In genomic region chr8:46482771-46483170, GRCm38 (mm10) we compare ENCODE assay signal across 26 mouse cellular contexts. TPM values are rescaled to one million over a fixed set of nuclear protein-coding genes. Genes with fewer than 3 reads are reported as not detected.
DNase-seq lines count a peak whose midpoint lies in the region; ATAC-seq and TF ChIP-seq lines count a peak whose summit lies in the region.
"Had no signal": no experiment of that assay in that cellular context is flagged by ENCODE, and none has a peak within 500 bp of the region (broad histone marks: within the 10 kb centered on the region; RNA-seq: fewer than 3 reads in every experiment).

No protein-coding gene starts in this region.

- ATAC-seq in kidney, embryonic 14.5 days (ENCODE audit: low FRiP score, low TSS enrichment): no peak
- no peak for ATAC-seq in liver, postnatal 0 days
- ATAC-seq in liver, embryonic 12.5 days: no peak
- ATAC-seq: Patski had no signal

- no peak overlapping the region for H3K9ac ChIP-seq in kidney, embryonic 14.5 days (ENCODE audit: low read depth, low read length)
- no peak overlapping the region for H3K9ac ChIP-seq in liver, postnatal 0 days (replicated peaks)
- H3K9ac ChIP-seq in liver, embryonic 12.5 days: no peak overlapping the region
- H3K9ac ChIP-seq: forebrain, embryonic 12.5 days; heart, embryonic 15.5 days; hindbrain, embryonic 13.5 days; limb, embryonic 12.5 days; liver, embryonic 14.5 days; lung, embryonic 15.5 days; midbrain, embryonic 12.5 days; neural tube, embryonic 12.5 days had no signal

- TF ChIP-seq POLR2A in kidney, adult 2 months (IDR thresholded peaks at IDR 0.05; ENCODE audit: low read depth, low read length): no peak

- H3K27ac ChIP-seq in kidney, adult 2 months (ENCODE audit: insufficient read depth, low read depth, low read length): no peak overlapping the region
- no peak overlapping the region for H3K27ac ChIP-seq in kidney, embryonic 14.5 days (ENCODE audit: low read depth, low read length)
- peak overlapping the region; percentile 91 for H3K27ac ChIP-seq in liver, postnatal 0 days (ENCODE audit: low read depth)
- no peak overlapping the region for H3K27ac ChIP-seq in liver, embryonic 12.5 days
- H3K27ac ChIP-seq: forebrain, embryonic 12.5 days; heart, embryonic 15.5 days; hindbrain, embryonic 13.5 days; limb, embryonic 12.5 days; liver, embryonic 14.5 days; lung, embryonic 15.5 days; midbrain, embryonic 12.5 days; neural tube, embryonic 12.5 days had no signal

- H3K9me3 ChIP-seq in kidney, embryonic 14.5 days (ENCODE audit: control insufficient read depth, low read length): no peaks in the 10 kb centered on the region
- no peaks in the 10 kb centered on the region for H3K9me3 ChIP-seq in liver, postnatal 0 days (ENCODE audit: low read length)
- no peaks in the 10 kb centered on the region for H3K9me3 ChIP-seq in liver, embryonic 12.5 days (replicated peaks)
- H3K9me3 ChIP-seq: forebrain, embryonic 12.5 days; heart, embryonic 15.5 days; hindbrain, embryonic 13.5 days; limb, embryonic 12.5 days; lung, embryonic 15.5 days; megakaryocyte, embryonic 14.5 days; midbrain, embryonic 12.5 days; neural tube, embryonic 12.5 days had no signal

- no peak for TF ChIP-seq CTCF in kidney, adult 2 months (conservative IDR thresholded peaks at IDR 0.05; ENCODE audit: insufficient read depth, insufficient read length, low read depth, low read length)
- TF ChIP-seq CTCF in liver, postnatal 0 days (IDR thresholded peaks at IDR 0.05; ENCODE audit: low read depth): no peak

- H3K4me3 ChIP-seq in kidney, adult 2 months (ENCODE audit: insufficient read depth, low read depth, low read length): no peak overlapping the region
- H3K4me3 ChIP-seq in kidney, embryonic 14.5 days (ENCODE audit: low read length): no peak overlapping the region
- no peak overlapping the region for H3K4me3 ChIP-seq in liver, postnatal 0 days (ENCODE audit: low read depth, low read length)
- no peak overlapping the region for H3K4me3 ChIP-seq in liver, embryonic 12.5 days
- H3K4me3 ChIP-seq: erythroblast, embryonic 14.5 days; forebrain, embryonic 12.5 days; heart, embryonic 15.5 days; hindbrain, embryonic 13.5 days; limb, embryonic 12.5 days; lung, embryonic 15.5 days; megakaryocyte, embryonic 14.5 days; midbrain, embryonic 12.5 days; myocyte; neural tube, embryonic 12.5 days had no signal

- peak; percentile 0 for DNase-seq in gastrocnemius, adult 18-20 months (ENCODE audit: low spot score)
- DNase-seq in gastrocnemius, postnatal 14 days: no peak
- DNase-seq in kidney, adult 2 months: peak; percentile 0
- peak; percentile 18 for DNase-seq in liver, postnatal 0 days
- no peak for DNase-seq in thymus, postnatal 14 days
- DNase-seq: adrenal gland, postnatal 14 days; cerebellum, adult 11 months; cerebellum, adult 9-11 months; heart, postnatal 4 days; kidney, postnatal 10 days; layer of hippocampus, adult 9-11 months; right cerebral cortex, postnatal 4 days had no signal

- no peak overlapping the region for H3K4me2 ChIP-seq in kidney, embryonic 14.5 days (replicated peaks; ENCODE audit: low read depth, low read length)
- peak overlapping the region; percentile 20 for H3K4me2 ChIP-seq in liver, postnatal 0 days (ENCODE audit: low read depth, low read length)
- no peak overlapping the region for H3K4me2 ChIP-seq in liver, embryonic 12.5 days
- H3K4me2 ChIP-seq: forebrain, embryonic 12.5 days; heart, embryonic 15.5 days; hindbrain, embryonic 13.5 days; limb, embryonic 12.5 days; lung, embryonic 15.5 days; midbrain, embryonic 12.5 days; neural tube, embryonic 12.5 days had no signal

- no peaks in the 10 kb centered on the region for H3K27me3 ChIP-seq in kidney, adult 2 months (replicated peaks; ENCODE audit: control insufficient read depth, insufficient read depth, low read length)
- no peaks in the 10 kb centered on the region for H3K27me3 ChIP-seq in kidney, embryonic 14.5 days (ENCODE audit: control insufficient read depth, insufficient read depth, low read length)
- no peaks in the 10 kb centered on the region for H3K27me3 ChIP-seq in liver, postnatal 0 days (ENCODE audit: insufficient read depth, low read length)
- no peaks in the 10 kb centered on the region for H3K27me3 ChIP-seq in liver, embryonic 12.5 days (replicated peaks)
- H3K27me3 ChIP-seq: forebrain, embryonic 12.5 days; heart, embryonic 15.5 days; limb, embryonic 12.5 days; lung, embryonic 15.5 days; megakaryocyte, embryonic 14.5 days; neural tube, embryonic 12.5 days; Patski had no signal

- no peaks in the 10 kb centered on the region for H3K36me3 ChIP-seq in kidney, adult 2 months (ENCODE audit: control insufficient read depth, insufficient read depth, low read length)
- no peaks in the 10 kb centered on the region for H3K36me3 ChIP-seq in kidney, embryonic 14.5 days (ENCODE audit: control insufficient read depth, insufficient read depth, low read length)
- H3K36me3 ChIP-seq in liver, postnatal 0 days (replicated peaks; ENCODE audit: insufficient read depth, low read length): peaks cover 5% of the 10 kb centered on the region
- peaks cover 13% of the 10 kb centered on the region; the same call in 1 of the 2 replicates for H3K36me3 ChIP-seq in liver, embryonic 12.5 days
- H3K36me3 ChIP-seq: forebrain, embryonic 12.5 days; heart, embryonic 15.5 days; hindbrain, embryonic 13.5 days; limb, embryonic 12.5 days; lung, embryonic 15.5 days; midbrain, embryonic 12.5 days; neural tube, embryonic 12.5 days had no signal

- H3K4me1 ChIP-seq in kidney, adult 2 months (ENCODE audit: control insufficient read depth, insufficient read depth, low read length): peaks cover 17% of the 10 kb centered on the region; the same call in 1 of the 2 replicates
- 0 out of 2 replicates have a peak, but pooled peaks cover 8% of the 10 kb centered on the region for H3K4me1 ChIP-seq in kidney, embryonic 14.5 days (ENCODE audit: control insufficient read depth, insufficient read depth, low read length)
- peaks cover 38% of the 10 kb centered on the region for H3K4me1 ChIP-seq in liver, postnatal 0 days (ENCODE audit: insufficient read depth)
- H3K4me1 ChIP-seq in liver, embryonic 12.5 days: peaks cover 64% of the 10 kb centered on the region

- TF ChIP-seq EP300 in liver, postnatal 0 days (IDR thresholded peaks at IDR 0.05; ENCODE audit: low read depth): no peak

- 92% methylated on average over 4 of the region's 4 CpGs for WGBS in kidney, adult 2 months
- 93% methylated on average over 4 of the region's 4 CpGs for WGBS in kidney, embryonic 14.5 days
- 65% methylated on average over 4 of the region's 4 CpGs for WGBS in liver, postnatal 0 days (ENCODE audit: insufficient replicate concordance)
- 67% methylated on average over 4 of the region's 4 CpGs for WGBS in liver, embryonic 12.5 days (ENCODE audit: insufficient replicate concordance)

- intact Hi-C loops in gastrocnemius, postnatal 14 days (cut with DNase I; ENCODE audit: low total_unique reads): no loop called here

RNA-seq across cellular contexts. Expression of gene Acsl1, which starts 11.9 kb away (rescaled TPM):
- total RNA-seq in gastrocnemius, adult 18-20 months (2021): 100 to 1,000 TPM; 270 to 281 TPM
- 100 to 1,000 TPM; 239 to 291 TPM for total RNA-seq in gastrocnemius, postnatal 14 days (2021)
- polyA plus RNA-seq in kidney, adult 2 months (2012; rRNA removed): 206 and 212 TPM in 2 replicates
- polyA plus RNA-seq in kidney, embryonic 14.5 days (2014; fragmentation: Nextera tagmentation; extraction: Ambion mirVana): 9.7 and 16.1 TPM in 2 replicates
- polyA plus RNA-seq in liver, postnatal 0 days (2015; fragmentation: Nextera tagmentation; extraction: Ambion mirVana): 428 and 466 TPM in 2 replicates
- polyA plus RNA-seq in liver, embryonic 12.5 days (2016; fragmentation: Nextera tagmentation; extraction: Ambion mirVana): 42.5 and 44.1 TPM in 2 replicates

Comparison
In these comparisons a context has a peak if more than half of its experiments do, and no peak if none do; other contexts are left out.
1. DNase-seq: peak in gastrocnemius, adult 18-20 months (single experiment), kidney, adult 2 months (single experiment) and liver, postnatal 0 days (single experiment); none in gastrocnemius, postnatal 14 days (single experiment) and thymus, postnatal 14 days (single experiment).